Mouse (Mus musculus) embryonic facial prominence, embryonic 12.5 days (tissue): Measurements from ENCODE around the gene Il12b. TPM values are rescaled to one million over a fixed set of nuclear protein-coding genes. Genes with fewer than 3 reads are reported as not detected.
"Not testable (repeated sequence)": the region's sequence is repeated elsewhere in the genome, so short reads cannot be mapped to it uniquely, and the experiment has no call there.

Experiments used
- ATAC-seq: fragments of 200-750 bp; cut with Nextera tagmentation; 2 replicates; pipeline ENCODE4 v1.8.0; 2017; ENCODE audit not compliant: insufficient number of reproducible peaks, insufficient read depth, low FRiP score, low TSS enrichment
- H3K27ac ChIP-seq: fragments of 300-500 bp; sonication (generic); 2 replicates; pipeline ENCODE4 v1.5.1; 2016; ENCODE audit warnings: mild to moderate bottlenecking
- H3K27me3 ChIP-seq: fragments of 300-500 bp; sonication (generic); 2 replicates; pipeline ENCODE4 v1.6.1; 2016; ENCODE audit warnings: mild to moderate bottlenecking, moderate library complexity
- H3K36me3 ChIP-seq: fragments of 300-500 bp; sonication (generic); 2 replicates; pipeline ENCODE4 v1.6.1; 2016; ENCODE audit warnings: mild to moderate bottlenecking
- H3K4me1 ChIP-seq: fragments of 300-500 bp; sonication (generic); 2 replicates; pipeline ENCODE4 v1.6.1; 2016
- H3K4me2 ChIP-seq: fragments of 300-500 bp; sonication (generic); replicated peaks from 2 replicates; pipeline ENCODE4 v1.6.1; 2016; ENCODE audit warnings: mild to moderate bottlenecking, moderate library complexity
- H3K4me3 ChIP-seq: fragments of 300-500 bp; sonication (generic); 2 replicates; pipeline ENCODE4 v1.5.1; 2016; ENCODE audit warnings: mild to moderate bottlenecking
- H3K9ac ChIP-seq: fragments of 300-500 bp; sonication (generic); 2 replicates; pipeline ENCODE4 v1.6.1; 2016; ENCODE audit warnings: mild to moderate bottlenecking, moderate library complexity
- H3K9me3 ChIP-seq: fragments of 300-500 bp; sonication (generic); 2 replicates; pipeline ENCODE4 v1.6.1; 2016; ENCODE audit warnings: mild to moderate bottlenecking, moderate library complexity
- WGBS: fragments of 180-500 bp; shearing (Covaris S2); methylation state at CpG from one replicate; pipeline ENCODE4 v1.1.7; 2016; 5-methylcytosine and 5-hydroxymethylcytosine counted together
- polyA plus RNA-seq: library from polyadenylated mRNA; unstranded; fragments of >200 nt; fragmentation: Nextera tagmentation; extraction: Ambion mirVana; gene quantifications from 2 replicates; pipeline ENCODE4 v1.2.1, GENCODE M21; 2016

Gene Il12b
- polyA plus RNA-seq, 1 experiment from 2014 or later: not detected

DNA sequence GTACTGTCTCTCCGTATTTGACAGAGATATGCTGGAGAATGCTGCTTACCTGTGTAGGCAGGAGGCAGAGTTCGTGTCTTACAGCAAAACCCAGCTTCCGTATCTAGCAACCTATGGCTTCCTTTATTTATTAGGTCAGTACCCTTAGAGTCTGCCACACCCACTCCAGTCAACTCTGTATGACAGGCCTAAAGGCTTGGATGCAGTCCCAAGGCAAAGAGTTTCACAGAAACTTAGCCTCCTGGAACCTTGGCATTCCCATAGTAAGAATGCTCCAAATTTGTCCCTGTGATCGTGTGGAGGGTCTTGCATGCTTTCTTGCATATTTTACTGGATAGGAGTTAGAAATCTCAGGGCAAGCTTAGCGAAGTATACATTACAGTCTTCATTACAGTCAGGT lies 52.2 kb downstream of the Il12b start:
- not testable (repeated sequence) for H3K4me3 ChIP-seq, H3K4me2 ChIP-seq, H3K27me3 ChIP-seq, H3K4me1 ChIP-seq, H3K9me3 ChIP-seq, H3K9ac ChIP-seq, H3K27ac ChIP-seq, ATAC-seq
- H3K36me3 ChIP-seq: peaks cover 10% of the 10 kb centered on the region
- 89% methylated on average over 5 of the region's 5 CpGs for WGBS

DNA sequence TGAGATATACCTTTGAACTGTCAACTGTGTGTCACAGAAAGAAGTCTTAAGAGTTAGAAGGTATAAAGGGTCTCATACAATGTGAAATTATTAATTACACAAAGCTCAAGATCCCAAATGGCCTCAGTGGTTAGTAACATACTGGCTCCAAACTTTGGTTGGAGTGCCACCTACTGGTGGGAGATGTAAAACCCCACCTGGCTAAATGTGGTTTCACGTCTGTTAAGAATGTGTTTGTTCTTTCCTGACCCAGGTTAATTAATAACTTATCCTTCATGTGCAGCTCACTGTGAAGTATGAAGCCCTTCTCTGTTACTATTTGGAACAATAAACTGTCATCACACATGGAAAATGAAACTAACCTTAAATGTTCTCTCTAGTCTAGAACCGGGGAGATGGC lies 53.6 kb downstream of the Il12b start:
- no peaks in the 10 kb centered on the region for H3K27me3 ChIP-seq
- no peak for ATAC-seq
- WGBS: 64% methylated on average over 2 of the region's 2 CpGs
- H3K36me3 ChIP-seq: peaks cover 14% of the 10 kb centered on the region
- no peak overlapping the region for H3K9ac ChIP-seq
- no peak overlapping the region for H3K27ac ChIP-seq
- no peak overlapping the region for H3K4me3 ChIP-seq
- H3K4me1 ChIP-seq: no peaks in the 10 kb centered on the region
- H3K9me3 ChIP-seq: no peaks in the 10 kb centered on the region
- no peak overlapping the region for H3K4me2 ChIP-seq

DNA sequence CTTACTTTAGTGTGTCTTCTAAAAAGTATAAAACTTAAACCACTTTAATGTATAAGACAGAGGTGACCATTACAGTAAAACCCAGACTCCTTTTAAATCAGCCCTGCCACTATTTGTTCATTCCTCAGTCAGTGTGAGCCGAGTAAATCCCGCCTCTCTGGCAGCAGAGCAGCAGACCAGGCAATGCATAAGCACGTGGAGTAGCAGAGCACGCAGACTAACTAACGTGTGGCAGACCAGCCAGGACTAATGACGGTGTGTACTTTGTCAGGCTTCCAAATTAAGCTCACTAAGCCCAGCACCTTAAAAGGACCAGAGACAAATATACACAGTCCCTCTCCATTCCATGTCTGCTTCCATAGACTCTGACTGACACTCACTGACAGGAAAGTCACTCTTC lies 61.6 kb downstream of the Il12b start:
- no peaks in the 10 kb centered on the region for H3K27me3 ChIP-seq
- no peak overlapping the region for H3K4me3 ChIP-seq
- no peaks in the 10 kb centered on the region for H3K9me3 ChIP-seq
- no peak overlapping the region for H3K4me2 ChIP-seq
- WGBS: 83% methylated on average over 6 of the region's 6 CpGs
- no peaks in the 10 kb centered on the region for H3K4me1 ChIP-seq
- ATAC-seq: no peak
- peaks cover 31% of the 10 kb centered on the region for H3K36me3 ChIP-seq
- H3K9ac ChIP-seq: no peak overlapping the region
- no peak overlapping the region for H3K27ac ChIP-seq

Other genes with a start within 250 kb of the Il12b start
- gene Ublcp1, start 70.4 kb downstream of the Il12b start, polyA plus RNA-seq: 65.6 and 73.4 TPM in 2 replicates
- gene Rnf145, start 118.9 kb downstream of the Il12b start, polyA plus RNA-seq: 98.4 and 100 TPM in 2 replicates
- gene Ebf1, start 217.3 kb downstream of the Il12b start, polyA plus RNA-seq: 66.2 and 76.0 TPM in 2 replicates